In the genomic region with DNA sequence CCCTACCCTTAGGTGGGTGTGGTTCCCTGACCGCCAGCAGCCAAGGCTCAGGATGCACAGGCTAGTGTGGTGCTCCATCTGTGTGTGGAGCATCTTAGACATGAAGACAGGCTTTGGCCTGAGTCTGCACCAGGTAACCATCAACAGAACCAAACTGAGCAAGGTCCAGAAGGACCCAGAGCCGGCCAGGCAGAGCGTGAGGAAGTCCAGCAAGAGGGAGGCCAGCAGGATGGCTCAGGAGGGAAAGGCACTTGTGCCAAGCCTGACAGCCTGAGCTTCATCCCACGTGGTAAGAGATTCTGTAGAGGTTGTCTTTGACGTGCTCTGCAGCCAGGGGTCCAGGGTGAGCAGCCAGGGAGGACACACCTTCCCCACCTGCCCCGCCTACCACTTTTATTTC, we compare ENCODE assay signal across 17 mouse cellular contexts. TPM values are rescaled to one million over a fixed set of nuclear protein-coding genes. Genes with fewer than 3 reads are reported as not detected.
DNase-seq lines count a peak whose midpoint lies in the region; ATAC-seq lines count a peak whose summit lies in the region.
"Had no signal": no experiment of that assay in that cellular context is flagged by ENCODE, and none has a peak within 500 bp of the region (broad histone marks: within the 10 kb centered on the region; RNA-seq: fewer than 3 reads in every experiment).

No protein-coding gene starts in this region.

- ATAC-seq in cerebellum, adult (ENCODE audit: insufficient number of reproducible peaks, low FRiP score, low TSS enrichment) = peak; percentile 62; the same call in 1 of the 2 replicates
- ATAC-seq: activated CD4-positive, CD25-positive, alpha-beta regulatory T cell, adult 4 months; forebrain, embryonic 13.5 days; forebrain, postnatal 0 days; intestine, embryonic 15.5 days; Patski had no signal

- no peak for DNase-seq in cerebellum, adult 8-10 months
- peak; percentile 76 for DNase-seq in brain, adult 2 months (ENCODE audit: low read depth, low spot score)
- DNase-seq in cerebellum, adult 9-10 months = peak; percentile 69
- peak; percentile 47 to 53 for DNase-seq in cerebellum, postnatal 36 days
- no peak for DNase-seq in frontal cortex, postnatal 14 days (ENCODE audit: low spot score in 2 of 2)
- DNase-seq in adrenal gland, postnatal 36 days = no peak
- DNase-seq: adrenal gland, postnatal 14 days; forebrain, postnatal 0 days; gastrocnemius, adult 2 months; gastrocnemius, postnatal 25 days; heart, postnatal 36 days; kidney, adult 18-20 months had no signal

RNA-seq across cellular contexts. Expression of a gene that starts 22.1 kb away (rescaled TPM):
- 10 to 100 TPM; 20.5 to 24.0 TPM for total RNA-seq in adrenal gland, postnatal 36 days (2021)

RNA-seq across cellular contexts. Expression of a gene that starts 22.2 kb away (rescaled TPM):
- total RNA-seq in adrenal gland, postnatal 36 days (2021) = 100 to 1,000 TPM; 372 to 422 TPM

Comparison
In these comparisons a context has a peak if more than half of its experiments do, and no peak if none do; other contexts are left out.
1. DNase-seq: peak in brain, adult 2 months (single experiment), cerebellum, adult 9-10 months (single experiment) and cerebellum, postnatal 36 days (2 of 2); none in cerebellum, adult 8-10 months (single experiment), frontal cortex, postnatal 14 days (0 of 2) and adrenal gland, postnatal 36 days (0 of 2).